Mouse (Mus musculus): ENCODE results near the gene Zdhhc1. TPM values are rescaled to one million over a fixed set of nuclear protein-coding genes. Genes with fewer than 3 reads are reported as not detected.

The Zdhhc1 gene
- polyA plus RNA-seq (2014; fragmentation: Nextera tagmentation; extraction: Ambion mirVana) = 15.0 and 17.9 TPM in 2 replicates

- H3K9ac ChIP-seq (replicated peaks; ENCODE audit: low read length) = peak within 1 kb of the TSS; percentile 92
- DNase-seq (ENCODE audit: low spot score) (peak; percentile 91), ATAC-seq (replicated peaks; ENCODE audit: insufficient number of reproducible peaks, low FRiP score, low TSS enrichment, low read depth) (peak; percentile 75)
- no peaks in the 10 kb centered on the region for H3K4me1 ChIP-seq (ENCODE audit: control insufficient read depth, insufficient read depth, low read length)
- H3K27ac ChIP-seq (replicated peaks; ENCODE audit: low read depth, low read length) = no peak within 1 kb of the TSS
- H3K4me2 ChIP-seq (ENCODE audit: low read depth, low read length) = peak within 1 kb of the TSS; percentile 93
- H3K27me3 ChIP-seq (ENCODE audit: control insufficient read depth, insufficient read depth, low read length) = no peaks in the 10 kb centered on the region
- under 1% methylated on average over 68 of the region's 68 CpGs for WGBS
- H3K9me3 ChIP-seq (replicated peaks; ENCODE audit: control insufficient read depth, low read length) = no peaks in the 10 kb centered on the region
- peak within 1 kb of the TSS; percentile 85 for H3K4me3 ChIP-seq (ENCODE audit: low read depth, low read length)
- no peaks in the 10 kb centered on the region for H3K36me3 ChIP-seq (replicated peaks; ENCODE audit: control insufficient read depth, insufficient read depth, low read depth, low read length)
Observed at GRCm38 (mm10) chr8:105496439-105497180, at the start of gene Zdhhc1. Zdhhc1 (minus strand) TSS chr8:105496902.

- Histone ChIP-seq H3K27me3 (ENCODE audit: control insufficient read depth, insufficient read depth, low read length) (no peaks in the 10 kb centered on the region), H3K9me3 (replicated peaks; ENCODE audit: control insufficient read depth, low read length) (no peaks in the 10 kb centered on the region), H3K4me3 (ENCODE audit: low read depth, low read length) (no peak overlapping the region), H3K36me3 (replicated peaks; ENCODE audit: control insufficient read depth, insufficient read depth, low read depth, low read length) (no peaks in the 10 kb centered on the region), H3K9ac (replicated peaks; ENCODE audit: low read length) (no peak overlapping the region), H3K4me2 (ENCODE audit: low read depth, low read length) (no peak overlapping the region), H3K27ac (replicated peaks; ENCODE audit: low read depth, low read length) (no peak overlapping the region), H3K4me1 (ENCODE audit: control insufficient read depth, insufficient read depth, low read length) (no peaks in the 10 kb centered on the region)
- WGBS = 74% methylated on average over 3 of the region's 3 CpGs
- DNase-seq (ENCODE audit: low spot score) (no peak), ATAC-seq (replicated peaks; ENCODE audit: insufficient number of reproducible peaks, low FRiP score, low TSS enrichment, low read depth) (no peak)
Observed at GRCm38 (mm10) chr8:105545249-105545648, 48.5 kb upstream of the Zdhhc1 start.

- no peak overlapping the region for H3K27ac ChIP-seq (replicated peaks; ENCODE audit: low read depth, low read length)
- no peak overlapping the region for H3K4me3 ChIP-seq (ENCODE audit: low read depth, low read length)
- DNase-seq (ENCODE audit: low spot score) (no peak), ATAC-seq (replicated peaks; ENCODE audit: insufficient number of reproducible peaks, low FRiP score, low TSS enrichment, low read depth) (no peak)
- H3K27me3 ChIP-seq (ENCODE audit: control insufficient read depth, insufficient read depth, low read length) = no peaks in the 10 kb centered on the region
- H3K9ac ChIP-seq (replicated peaks; ENCODE audit: low read length) = no peak overlapping the region
- 49% methylated on average over 7 of the region's 7 CpGs for WGBS
- H3K4me2 ChIP-seq (ENCODE audit: low read depth, low read length) = no peak overlapping the region
- H3K9me3 ChIP-seq (replicated peaks; ENCODE audit: control insufficient read depth, low read length) = no peaks in the 10 kb centered on the region
- no peaks in the 10 kb centered on the region for H3K4me1 ChIP-seq (ENCODE audit: control insufficient read depth, insufficient read depth, low read length)
- H3K36me3 ChIP-seq (replicated peaks; ENCODE audit: control insufficient read depth, insufficient read depth, low read depth, low read length) = no peaks in the 10 kb centered on the region
Observed at GRCm38 (mm10) chr8:105544544-105545205, 48.0 kb upstream of the Zdhhc1 start.

- no peaks in the 10 kb centered on the region for H3K4me1 ChIP-seq (ENCODE audit: control insufficient read depth, insufficient read depth, low read length)
- H3K9ac ChIP-seq (replicated peaks; ENCODE audit: low read length) = no peak overlapping the region
- ATAC-seq (replicated peaks; ENCODE audit: insufficient number of reproducible peaks, low FRiP score, low TSS enrichment, low read depth) = no peak
- H3K36me3 ChIP-seq (replicated peaks; ENCODE audit: control insufficient read depth, insufficient read depth, low read depth, low read length) = no peaks in the 10 kb centered on the region
- WGBS = 61% methylated on average over 1 of the region's 1 CpGs
- DNase-seq (ENCODE audit: low spot score) = no peak
- no peak overlapping the region; the same call in 1 of the 2 replicates for H3K4me2 ChIP-seq (ENCODE audit: low read depth, low read length)
- H3K27ac ChIP-seq (replicated peaks; ENCODE audit: low read depth, low read length) = no peak overlapping the region
- H3K9me3 ChIP-seq (replicated peaks; ENCODE audit: control insufficient read depth, low read length) = no peaks in the 10 kb centered on the region
- no peaks in the 10 kb centered on the region for H3K27me3 ChIP-seq (ENCODE audit: control insufficient read depth, insufficient read depth, low read length)
- H3K4me3 ChIP-seq (ENCODE audit: low read depth, low read length) = no peak overlapping the region
Observed at GRCm38 (mm10) chr8:105543703-105544102, 47.0 kb upstream of the Zdhhc1 start.

- Histone ChIP-seq H3K27ac (replicated peaks; ENCODE audit: low read depth, low read length) (no peak overlapping the region), H3K4me2 (ENCODE audit: low read depth, low read length) (no peak overlapping the region), H3K4me3 (ENCODE audit: low read depth, low read length) (no peak overlapping the region), H3K36me3 (replicated peaks; ENCODE audit: control insufficient read depth, insufficient read depth, low read depth, low read length) (no peaks in the 10 kb centered on the region), H3K27me3 (ENCODE audit: control insufficient read depth, insufficient read depth, low read length) (no peaks in the 10 kb centered on the region), H3K9me3 (replicated peaks; ENCODE audit: control insufficient read depth, low read length) (no peaks in the 10 kb centered on the region), H3K4me1 (ENCODE audit: control insufficient read depth, insufficient read depth, low read length) (no peaks in the 10 kb centered on the region), H3K9ac (replicated peaks; ENCODE audit: low read length) (no peak overlapping the region)
- ATAC-seq (replicated peaks; ENCODE audit: insufficient number of reproducible peaks, low FRiP score, low TSS enrichment, low read depth) = no peak
- no peak for DNase-seq (ENCODE audit: low spot score)
- 90% methylated on average over 2 of the region's 2 CpGs for WGBS
Observed at GRCm38 (mm10) chr8:105542808-105543207, 46.1 kb upstream of the Zdhhc1 start.

- H3K27ac ChIP-seq (replicated peaks; ENCODE audit: low read depth, low read length) = no peak overlapping the region
- 76% methylated on average over 3 of the region's 3 CpGs for whole genome bisulfite sequencing
Observed at GRCm38 (mm10) chr8:105542032-105542656, 45.4 kb upstream of the Zdhhc1 start.

GRCm38 (mm10) chr8:105538940-105539339, 42.2 kb upstream of the Zdhhc1 start:
- no peaks in the 10 kb centered on the region for H3K27me3 ChIP-seq (ENCODE audit: control insufficient read depth, insufficient read depth, low read length)
- H3K4me1 ChIP-seq (ENCODE audit: control insufficient read depth, insufficient read depth, low read length) = no peaks in the 10 kb centered on the region
- no peaks in the 10 kb centered on the region for H3K36me3 ChIP-seq (replicated peaks; ENCODE audit: control insufficient read depth, insufficient read depth, low read depth, low read length)
- no peak overlapping the region for H3K9ac ChIP-seq (replicated peaks; ENCODE audit: low read length)
- no peak overlapping the region for H3K4me2 ChIP-seq (ENCODE audit: low read depth, low read length)
- ATAC-seq (replicated peaks; ENCODE audit: insufficient number of reproducible peaks, low FRiP score, low TSS enrichment, low read depth) = no peak
- DNase-seq (ENCODE audit: low spot score) = no peak
- WGBS = 86% methylated on average over 4 of the region's 4 CpGs
- H3K27ac ChIP-seq (replicated peaks; ENCODE audit: low read depth, low read length) = no peak overlapping the region
- no peaks in the 10 kb centered on the region for H3K9me3 ChIP-seq (replicated peaks; ENCODE audit: control insufficient read depth, low read length)
- H3K4me3 ChIP-seq (ENCODE audit: low read depth, low read length) = no peak overlapping the region

More at GRCm38 (mm10) chr8:105542032-105542656, 45.4 kb upstream of the Zdhhc1 start:
- Histone ChIP-seq H3K9ac (replicated peaks; ENCODE audit: low read length) (no peak overlapping the region), H3K9me3 (replicated peaks; ENCODE audit: control insufficient read depth, low read length) (no peaks in the 10 kb centered on the region), H3K4me1 (ENCODE audit: control insufficient read depth, insufficient read depth, low read length) (no peaks in the 10 kb centered on the region), H3K36me3 (replicated peaks; ENCODE audit: control insufficient read depth, insufficient read depth, low read depth, low read length) (no peaks in the 10 kb centered on the region), H3K4me2 (ENCODE audit: low read depth, low read length) (no peak overlapping the region), H3K27me3 (ENCODE audit: control insufficient read depth, insufficient read depth, low read length) (no peaks in the 10 kb centered on the region), H3K4me3 (ENCODE audit: low read depth, low read length) (no peak overlapping the region)
- ATAC-seq (replicated peaks; ENCODE audit: insufficient number of reproducible peaks, low FRiP score, low TSS enrichment, low read depth) = no peak
- DNase-seq (ENCODE audit: low spot score) = no peak

All from embryonic facial prominence, embryonic 11.5 days (tissue).